Mouse (Mus musculus) lung, adult 2 months (tissue): Measurements from ENCODE around the gene Duox2. TPM values are rescaled to one million over a fixed set of nuclear protein-coding genes. Genes with fewer than 3 reads are reported as not detected.

ENCODE experiments used
- DNase-seq: peaks from one replicate; pipeline ENCODE4 v3.0.0; 2022
- H3K4me1 ChIP-seq: fragments of 200-500 bp; 2 replicates; pipeline ENCODE4 v1.6.1; 2011; ENCODE audit warnings: low read length; ENCODE audit not compliant: control insufficient read depth, insufficient read depth
- H3K4me3 ChIP-seq: fragments of 200-500 bp; replicated peaks from 2 replicates; pipeline ENCODE3; 2011; ENCODE audit warnings: low read depth, mild to moderate bottlenecking, control low read depth, low read length; ENCODE audit errors: extremely low read depth
- CTCF ChIP-seq: fragments of 200-500 bp; IDR thresholded peaks from 2 replicates; pipeline ENCODE4 v1.5.1; 2011; ENCODE audit warnings: mild to moderate bottlenecking, low read length, control low read depth; ENCODE audit not compliant: insufficient read depth
- POLR2A ChIP-seq: fragments of 200-500 bp; IDR thresholded peaks from 2 replicates; pipeline ENCODE4 v1.6.1; 2011; ENCODE audit warnings: low read depth, mild to moderate bottlenecking, control low read depth, low read length, borderline replicate concordance; ENCODE audit errors: extremely low read depth
- WGBS: fragments of 180-500 bp; shearing (Covaris S2); methylation state at CpG from one replicate; pipeline ENCODE4 v1.1.7; 2018; 5-methylcytosine and 5-hydroxymethylcytosine counted together
- polyA plus RNA-seq: library from polyadenylated mRNA; depleted of rRNA; stranded (reverse); fragments of >200 nt; gene quantifications from 2 replicates; pipeline ENCODE4 v1.2.3, GENCODE M21; 2012; rRNA removed

The Duox2 gene
- polyA plus RNA-seq, 1 experiment, result 0.72 TPM

DNA sequence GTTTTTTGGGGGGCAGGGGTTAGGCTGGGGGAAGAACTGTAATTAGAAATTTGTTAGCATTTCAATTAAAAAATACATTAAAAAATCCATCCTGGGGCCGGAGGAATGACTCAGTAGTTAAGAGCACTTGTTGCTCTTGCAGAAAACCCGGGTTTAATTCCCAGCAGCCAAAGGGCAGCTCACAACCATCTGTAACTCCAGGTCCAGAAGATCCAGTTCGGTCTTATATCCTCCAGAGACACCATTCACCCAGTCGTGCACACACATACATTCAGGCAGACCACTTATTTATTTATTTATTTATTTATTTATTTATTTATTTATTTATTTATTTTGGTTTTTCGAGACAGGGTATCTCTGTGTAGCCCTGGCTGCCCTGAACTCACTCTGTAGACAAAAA, 64.9 kb downstream of the Duox2 start:
- no peak for DNase-seq
- 54% methylated on average over 5 of the region's 5 CpGs for WGBS
- Histone ChIP-seq H3K4me1 (no peaks in the 10 kb centered on the region; the same call in 1 of the 2 replicates), H3K4me3 (no peak overlapping the region)
- TF ChIP-seq POLR2A (no peak), CTCF (no peak)

- WGBS, result 81% methylated on average over 9 of the region's 9 CpGs
Measured at GRCm38 (mm10) chr2:122231616-122232015, 66.6 kb downstream of the Duox2 start.

GRCm38 (mm10) chr2:122230395-122230794, 67.9 kb downstream of the Duox2 start:
- 78% methylated on average over 6 of the region's 6 CpGs for WGBS
- no peaks in the 10 kb centered on the region; the same call in 1 of the 2 replicates for H3K4me1 ChIP-seq
- no peak for DNase-seq
- no peak for TF ChIP-seq CTCF
- TF ChIP-seq POLR2A, result no peak
- H3K4me3 ChIP-seq, result no peak overlapping the region

More at GRCm38 (mm10) chr2:122231616-122232015, 66.6 kb downstream of the Duox2 start:
- H3K4me3 ChIP-seq, result no peak overlapping the region
- no peak for TF ChIP-seq CTCF
- TF ChIP-seq POLR2A, result no peak
- H3K4me1 ChIP-seq, result no peaks in the 10 kb centered on the region; the same call in 1 of the 2 replicates
- DNase-seq, result no peak

Other genes starting within 250 kb of the Duox2 start
- gene Spg11, start 180.1 kb downstream of the Duox2 start, polyA plus RNA-seq, result 7.4 and 9.2 TPM in 2 replicates
- 1,104 and 1,411 TPM in 2 replicates for gene B2m, start 150.8 kb downstream of the Duox2 start, polyA plus RNA-seq
- 0.08 TPM in 1 of 2 replicates, not detected in the other for gene Trim69, start 137.7 kb downstream of the Duox2 start, polyA plus RNA-seq
- 0.07 TPM in 1 of 2 replicates, not detected in the other for gene Patl2, start 112.3 kb downstream of the Duox2 start, polyA plus RNA-seq
- not detected in 2 replicates for gene Terb2, start 112.2 kb downstream of the Duox2 start, polyA plus RNA-seq
- 15.3 and 21.9 TPM in 2 replicates for gene Sord, start 63.7 kb downstream of the Duox2 start, polyA plus RNA-seq
- 0.50 and 0.75 TPM in 2 replicates for gene Duoxa2, start 451 bp upstream of the Duox2 start, polyA plus RNA-seq
- 0.23 and 9.9 TPM in 2 replicates for gene Duoxa1, start 15.3 kb upstream of the Duox2 start, polyA plus RNA-seq
- 2.7 TPM in 1 of 2 replicates, not detected in the other for gene Duox1, start 17.2 kb upstream of the Duox2 start, polyA plus RNA-seq
- gene Shf, start 70.7 kb upstream of the Duox2 start, polyA plus RNA-seq, result 4.5 and 6.4 TPM in 2 replicates
- 1.5 and 2.7 TPM in 2 replicates for gene Slc28a2, start 128.0 kb upstream of the Duox2 start, polyA plus RNA-seq
- gene Gm14085, start 186.5 kb upstream of the Duox2 start, polyA plus RNA-seq, result 0.20 and 0.38 TPM in 2 replicates